30 mouse cellular contexts compared by ENCODE assay signal in genomic region chr5:101381361-101381760, GRCm38 (mm10).
DNase-seq lines count a peak whose midpoint lies in the region; ATAC-seq lines count a peak whose summit lies in the region.
"Had no signal": no experiment of that assay in that cellular context is flagged by ENCODE, and none has a peak within 500 bp of the region (broad histone marks: within the 10 kb centered on the region; RNA-seq: fewer than 3 reads in every experiment).

No protein-coding gene starts in this region.

- DNase-seq in kidney, postnatal 36 days = no peak
- peak; percentile 36 for DNase-seq in ES-CJ7 (ENCODE audit: low read depth, low spot score)
- DNase-seq in R1 (ENCODE audit: low read depth, low spot score) = peak; percentile 66
- DNase-seq in left cerebral cortex, postnatal 36 days (ENCODE audit: low spot score in 2 of 2) = no peak
- no peak for DNase-seq in adrenal gland, postnatal 10 days
- DNase-seq: adrenal gland, adult 2 months; adrenal gland, postnatal 25 days; B cell, adult 2 months; cerebellum, adult 11-12 months; cerebellum, adult 8-10 months; cerebellum, postnatal 10 days; cerebellum, postnatal 36 days; embryo, embryonic 11 days; gastrocnemius, postnatal 14 days; heart, postnatal 10 days; heart, postnatal 36 days; kidney, adult 11 months had no signal

- ATAC-seq in kidney, embryonic 16.5 days (ENCODE audit: low FRiP score, low TSS enrichment) = no peak
- ATAC-seq: forebrain, embryonic 15.5 days; hindbrain, embryonic 16.5 days; intestine, embryonic 15.5 days had no signal

- intact Hi-C loops in left cerebral cortex, postnatal 36 days (cut with DNase I) = no loop called here

- no peaks in the 10 kb centered on the region for H3K9me3 ChIP-seq in kidney, embryonic 16.5 days (ENCODE audit: low read length)
- H3K9me3 ChIP-seq: embryonic facial prominence, embryonic 10.5 days; embryonic facial prominence, embryonic 13.5 days; forebrain, embryonic 12.5 days; forebrain, embryonic 15.5 days; heart, embryonic 12.5 days; heart, embryonic 15.5 days; hindbrain, embryonic 10.5 days; hindbrain, embryonic 13.5 days; intestine, embryonic 15.5 days had no signal

- H3K4me3 ChIP-seq in kidney, embryonic 16.5 days (ENCODE audit: low read length) = no peak overlapping the region
- H3K4me3 ChIP-seq: embryonic facial prominence, embryonic 10.5 days; embryonic facial prominence, embryonic 13.5 days; erythroblast, embryonic 14.5 days; forebrain, embryonic 12.5 days; forebrain, embryonic 15.5 days; heart, embryonic 12.5 days; heart, embryonic 15.5 days; hindbrain, embryonic 10.5 days; hindbrain, embryonic 13.5 days; intestine, embryonic 15.5 days had no signal

- H3K27me3 ChIP-seq in kidney, embryonic 16.5 days (ENCODE audit: insufficient read depth, low read length) = no peaks in the 10 kb centered on the region
- H3K27me3 ChIP-seq: embryonic facial prominence, embryonic 13.5 days; forebrain, embryonic 15.5 days; heart, embryonic 12.5 days; heart, embryonic 15.5 days; intestine, embryonic 15.5 days had no signal

- H3K27ac ChIP-seq in kidney, embryonic 16.5 days (ENCODE audit: low read length) = no peak overlapping the region
- H3K27ac ChIP-seq: embryonic facial prominence, embryonic 10.5 days; embryonic facial prominence, embryonic 13.5 days; forebrain, embryonic 12.5 days; forebrain, embryonic 15.5 days; heart, embryonic 15.5 days; hindbrain, embryonic 10.5 days; hindbrain, embryonic 13.5 days; intestine, embryonic 15.5 days had no signal

- 71% methylated on average over 8 of the region's 8 CpGs for WGBS in kidney, embryonic 16.5 days

- no peaks in the 10 kb centered on the region for H3K4me1 ChIP-seq in kidney, embryonic 16.5 days (ENCODE audit: insufficient read depth, low read length)
- H3K4me1 ChIP-seq: embryonic facial prominence, embryonic 10.5 days; embryonic facial prominence, embryonic 13.5 days; forebrain, embryonic 12.5 days; forebrain, embryonic 15.5 days; heart, embryonic 12.5 days; heart, embryonic 15.5 days; hindbrain, embryonic 10.5 days had no signal

- H3K4me2 ChIP-seq in kidney, embryonic 16.5 days (replicated peaks; ENCODE audit: low read depth, low read length) = 0 out of 2 replicates have a peak overlapping the region, but pooled peaks have one; percentile 21
- H3K4me2 ChIP-seq: embryonic facial prominence, embryonic 13.5 days; forebrain, embryonic 12.5 days; forebrain, embryonic 15.5 days; heart, embryonic 12.5 days; heart, embryonic 15.5 days; hindbrain, embryonic 13.5 days; intestine, embryonic 15.5 days had no signal

- H3K9ac ChIP-seq in kidney, embryonic 16.5 days (replicated peaks; ENCODE audit: low read length) = no peak overlapping the region
- H3K9ac ChIP-seq: embryonic facial prominence, embryonic 13.5 days; forebrain, embryonic 12.5 days; forebrain, embryonic 15.5 days; heart, embryonic 12.5 days; heart, embryonic 15.5 days; hindbrain, embryonic 13.5 days; intestine, embryonic 15.5 days had no signal

- H3K36me3 ChIP-seq in kidney, embryonic 16.5 days (ENCODE audit: insufficient read depth, low read length) = no peaks in the 10 kb centered on the region
- H3K36me3 ChIP-seq: embryonic facial prominence, embryonic 10.5 days; embryonic facial prominence, embryonic 13.5 days; forebrain, embryonic 12.5 days; forebrain, embryonic 15.5 days; G1E; heart, embryonic 12.5 days; heart, embryonic 15.5 days; hindbrain, embryonic 10.5 days; hindbrain, embryonic 13.5 days; intestine, embryonic 15.5 days had no signal

Comparison
In these comparisons a context has a peak if more than half of its experiments do, and no peak if none do; other contexts are left out.
1. DNase-seq: peak in ES-CJ7 (single experiment) and R1 (single experiment); none in kidney, postnatal 36 days (0 of 2), left cerebral cortex, postnatal 36 days (0 of 2) and adrenal gland, postnatal 10 days (single experiment).